Mouse (Mus musculus): ENCODE measurements around the gene Prpf8.
"Not testable (repeated sequence)": the region's sequence is repeated elsewhere in the genome, so short reads cannot be mapped to it uniquely, and the experiment has no call there.

Gene Prpf8

GRCm38 (mm10) chr11:75535106-75535795 lies 48.6 kb downstream of the Prpf8 start:
- DNase-seq = no peak

GRCm38 (mm10) chr11:75536255-75537024 lies 49.8 kb downstream of the Prpf8 start:
- no peak for DNase-seq

GRCm38 (mm10) chr11:75537025-75537414 lies 50.4 kb downstream of the Prpf8 start:
- DNase-seq = peak; percentile 52

- peak; percentile 74 for DNase-seq
Observed at GRCm38 (mm10) chr11:75537491-75538183, 51.0 kb downstream of the Prpf8 start.

GRCm38 (mm10) chr11:75538184-75538969 lies 51.8 kb downstream of the Prpf8 start:
- DNase-seq = peak; percentile 52

GRCm38 (mm10) chr11:75538970-75539299 lies 52.3 kb downstream of the Prpf8 start:
- DNase-seq = peak; percentile 58

GRCm38 (mm10) chr11:75540209-75540608 lies 53.6 kb downstream of the Prpf8 start:
- no peak for DNase-seq

GRCm38 (mm10) chr11:75540710-75541581 lies 54.3 kb downstream of the Prpf8 start:
- peak; percentile 65 for DNase-seq

- no peak for DNase-seq
Observed at GRCm38 (mm10) chr11:75544713-75545112, 58.1 kb downstream of the Prpf8 start.

GRCm38 (mm10) chr11:75546057-75546456 lies 59.4 kb downstream of the Prpf8 start:
- DNase-seq = no peak

GRCm38 (mm10) chr11:75549658-75550111 lies 63.1 kb downstream of the Prpf8 start:
- no peak for DNase-seq

- DNase-seq = no peak
Observed at GRCm38 (mm10) chr11:75550200-75550946, 63.8 kb downstream of the Prpf8 start.

GRCm38 (mm10) chr11:75551321-75551720 lies 64.7 kb downstream of the Prpf8 start:
- DNase-seq = no peak

- no peak for DNase-seq
Observed at GRCm38 (mm10) chr11:75551961-75552441, 65.4 kb downstream of the Prpf8 start.

- DNase-seq = no peak
Observed at GRCm38 (mm10) chr11:75552906-75553482, 66.4 kb downstream of the Prpf8 start.

GRCm38 (mm10) chr11:75556006-75556405 lies 69.4 kb downstream of the Prpf8 start:
- DNase-seq = not testable (repeated sequence)

GRCm38 (mm10) chr11:75557142-75557541 lies 70.5 kb downstream of the Prpf8 start:
- DNase-seq = no peak

- peak; percentile 78 for DNase-seq
Observed at GRCm38 (mm10) chr11:75558101-75558500, 71.5 kb downstream of the Prpf8 start.
